Mouse (Mus musculus) retina, adult 2 months (tissue): Measurements from ENCODE around the gene Olfr275.
"Not testable (repeated sequence)": the region's sequence is repeated elsewhere in the genome, so short reads cannot be mapped to it uniquely, and the experiment has no call there.

Source experiments
- DNase-seq: peaks from one replicate; pipeline ENCODE4 v3.0.0-alpha.2; 2012; ENCODE audit warnings: low read depth, low spot score

The Olfr275 gene

GRCm38 (mm10) chr4:52814304-52814703 lies at the start of gene Olfr275:
Olfr275 (plus strand) TSS chr4:52814604.
- no peak for DNase-seq

GRCm38 (mm10) chr4:52765612-52766011 lies 48.8 kb upstream of the Olfr275 start:
- no peak for DNase-seq

GRCm38 (mm10) chr4:52772186-52772585 lies 42.2 kb upstream of the Olfr275 start:
- DNase-seq = no peak

DNA sequence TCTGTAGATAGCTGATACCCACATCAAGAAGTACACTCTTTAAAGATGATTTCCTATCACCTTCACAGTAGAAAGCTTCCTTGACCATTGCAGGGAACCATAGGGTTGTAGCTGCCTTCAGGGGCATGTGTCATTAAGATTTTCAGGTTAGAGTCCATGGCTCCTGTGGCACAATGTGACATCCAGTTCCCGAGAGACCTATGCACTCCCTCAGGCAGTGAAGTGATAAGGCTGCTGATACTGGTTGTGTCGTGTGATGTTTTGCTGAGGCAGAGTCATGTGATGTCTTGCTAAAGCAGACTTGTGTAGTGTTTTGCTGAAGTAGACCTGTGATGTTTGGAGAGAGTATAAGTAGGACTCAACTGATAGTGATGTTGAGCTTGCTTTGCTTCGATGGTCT lies 14.4 kb upstream of the Olfr275 start:
- DNase-seq = no peak

DNA sequence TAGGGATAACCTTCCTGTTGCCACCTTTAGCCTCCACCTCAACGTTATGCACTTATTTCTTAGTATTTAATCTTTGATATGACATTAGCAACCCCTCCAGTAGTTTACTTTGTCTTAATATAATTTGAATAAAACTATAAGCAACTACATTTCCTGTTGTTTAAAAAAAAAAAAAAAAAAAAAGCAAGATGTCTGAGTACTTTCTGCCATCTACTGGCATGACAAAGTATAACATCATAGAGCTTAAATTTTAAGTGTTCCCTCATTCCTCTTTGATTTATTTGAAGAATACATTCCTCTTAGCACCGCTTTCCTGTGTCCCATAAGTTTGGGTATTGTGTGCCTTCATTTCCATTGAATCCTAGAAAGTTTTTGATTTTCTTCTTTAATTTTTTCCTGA lies 2.5 kb upstream of the Olfr275 start:
- no peak for DNase-seq

DNA sequence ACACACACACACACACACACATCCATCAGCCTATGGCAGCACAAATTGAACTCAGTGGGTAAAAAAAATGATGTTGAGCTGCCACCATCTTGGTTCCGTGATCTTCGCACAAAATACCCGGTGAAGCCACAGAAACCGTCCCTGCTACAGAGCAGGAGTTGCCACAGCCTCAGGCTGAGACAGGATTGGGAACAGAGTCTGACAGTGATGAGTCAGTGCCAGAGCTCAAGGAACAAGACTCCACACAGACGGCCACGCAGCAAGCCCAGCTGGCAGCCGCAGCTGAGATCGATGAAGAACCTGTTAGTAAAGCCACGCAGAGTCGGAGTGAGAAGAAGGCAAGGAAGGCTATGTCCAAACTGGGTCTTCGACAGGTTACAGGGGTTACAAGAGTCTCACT lies 7.0 kb downstream of the Olfr275 start:
- no peak for DNase-seq

DNA sequence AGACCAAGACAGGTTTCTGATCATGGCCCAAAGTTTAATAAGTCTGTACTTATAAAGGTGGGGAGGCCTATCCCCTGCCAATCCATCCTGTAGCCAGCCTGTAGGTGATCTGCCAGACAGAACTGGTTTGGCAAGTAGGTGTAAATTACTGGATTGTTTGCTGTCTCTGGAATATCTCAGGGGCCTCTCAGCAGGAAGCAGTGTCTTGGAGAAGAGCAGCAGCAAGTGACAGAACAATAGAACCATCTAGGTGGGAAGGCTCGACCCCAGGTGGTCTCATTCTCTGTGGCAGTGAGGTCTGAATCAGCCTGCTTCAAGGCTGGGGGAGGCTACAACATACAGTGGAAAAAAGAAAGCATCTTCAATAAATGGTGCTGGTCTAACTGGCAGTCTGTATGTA lies 31.0 kb downstream of the Olfr275 start:
- DNase-seq = not testable (repeated sequence)

DNA sequence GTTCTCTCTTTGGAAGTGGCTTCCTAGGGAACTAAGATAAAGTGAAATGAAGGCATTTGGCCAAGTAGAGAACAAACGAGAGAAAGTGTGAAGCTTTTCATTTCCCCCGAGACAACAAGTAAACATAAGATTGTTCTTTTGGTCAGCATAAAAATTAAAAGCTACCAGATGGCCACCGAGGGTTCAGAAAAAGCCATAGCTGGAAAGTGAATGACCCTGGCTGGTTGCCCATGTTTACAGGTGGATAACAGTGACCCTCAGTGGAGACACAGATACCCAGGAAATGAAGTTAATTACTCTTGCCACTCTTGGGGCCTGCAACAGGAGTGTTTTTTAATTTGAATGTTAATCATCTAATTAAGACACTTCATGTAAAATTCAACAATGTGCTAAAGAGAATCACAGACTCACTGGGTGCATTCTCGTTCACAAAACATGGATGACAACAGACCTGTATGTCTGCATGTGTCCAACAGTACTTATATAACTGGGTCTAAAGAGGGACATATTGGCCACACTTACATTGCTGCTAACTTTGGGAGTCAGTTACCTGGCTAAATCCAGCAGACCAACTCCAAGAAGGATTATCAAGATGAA lies 34.7 kb downstream of the Olfr275 start:
- no peak for DNase-seq

- DNase-seq = no peak
Measured at GRCm38 (mm10) chr4:52849672-52850071, 35.3 kb downstream of the Olfr275 start.

DNA sequence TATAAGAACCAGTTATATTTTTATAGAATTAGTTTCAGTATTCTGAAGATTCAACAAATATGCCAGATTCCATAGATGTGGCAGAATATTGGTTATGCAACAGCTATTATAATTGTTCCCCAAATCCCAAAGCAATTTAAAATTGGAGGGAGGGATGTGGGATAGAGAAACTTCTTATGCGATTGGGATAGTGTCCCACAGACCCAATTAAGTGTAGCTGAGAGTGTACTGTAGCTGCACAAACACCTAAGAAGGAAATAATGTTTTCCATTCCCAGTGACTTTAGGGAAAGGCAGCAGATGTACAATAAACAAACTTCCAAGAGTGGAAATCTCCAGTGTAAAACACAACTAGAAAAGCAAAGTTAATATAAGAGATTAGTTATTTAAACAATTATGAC lies 44.7 kb downstream of the Olfr275 start, which contains the start of gene Olfr273:
Olfr273 (minus strand) TSS at position 101 of the 400 bp plus-strand sequence.
- no peak for DNase-seq

DNA sequence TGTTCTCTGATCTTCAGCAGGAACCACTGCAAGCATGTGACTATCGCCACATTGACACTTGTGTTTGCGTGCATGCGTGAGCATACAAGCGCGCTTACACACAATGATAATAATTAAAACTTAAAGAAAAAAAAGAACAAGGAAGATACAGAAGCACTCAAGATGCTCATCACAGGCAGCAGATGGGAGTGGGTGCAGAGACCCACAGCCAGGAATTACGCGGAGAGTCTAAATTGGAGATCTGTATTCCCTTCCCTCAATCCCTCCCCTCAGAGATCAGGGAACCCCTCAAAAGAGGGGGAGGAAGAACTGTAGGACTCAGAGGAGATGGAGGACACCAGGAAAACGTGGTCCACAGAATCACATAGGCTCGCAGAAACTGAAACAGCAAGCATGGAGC lies 49.8 kb downstream of the Olfr275 start:
- no peak for DNase-seq
